Mouse (Mus musculus): ENCODE data around the gene Olfr110.
"Not testable (repeated sequence)": the region's sequence is repeated elsewhere in the genome, so short reads cannot be mapped to it uniquely, and the experiment has no call there.

Olfr110 gene

GRCm38 (mm10) chr17:37491930-37492518, at the start of gene Olfr110:
Gene Olfr110 (plus strand): TSS chr17:37492468.
- DNase-seq (ENCODE audit: low read depth, low spot score): no peak

GRCm38 (mm10) chr17:37445180-37445579, 47.1 kb upstream of the Olfr110 start, which contains the start of gene Olfr108:
Gene Olfr108 (plus strand): TSS chr17:37445480.
- DNase-seq (ENCODE audit: low read depth, low spot score): no peak

- no peak for DNase-seq (ENCODE audit: low read depth, low spot score)
Observed at GRCm38 (mm10) chr17:37458616-37459015, 33.7 kb upstream of the Olfr110 start, which contains the start of gene Olfr109. Gene Olfr109 (plus strand): TSS chr17:37458916.

- no peak for DNase-seq (ENCODE audit: low read depth, low spot score)
Observed at GRCm38 (mm10) chr17:37483452-37483851, 8.8 kb upstream of the Olfr110 start, which contains the start of gene H2-M2. Gene H2-M2 (minus strand): TSS chr17:37483552.

GRCm38 (mm10) chr17:37507730-37508129, 15.5 kb downstream of the Olfr110 start, which contains the start of gene Olfr111:
Gene Olfr111 (plus strand): TSS chr17:37508030.
- DNase-seq (ENCODE audit: low read depth, low spot score): no peak

GRCm38 (mm10) chr17:37524612-37525011, 32.3 kb downstream of the Olfr110 start:
- not testable (repeated sequence) for DNase-seq (ENCODE audit: low read depth, low spot score)

GRCm38 (mm10) chr17:37525427-37525826, 33.2 kb downstream of the Olfr110 start:
- DNase-seq (ENCODE audit: low read depth, low spot score): not testable (repeated sequence)

GRCm38 (mm10) chr17:37535173-37535572, 42.9 kb downstream of the Olfr110 start:
- peak; percentile 88 for DNase-seq (ENCODE audit: low read depth, low spot score)

GRCm38 (mm10) chr17:37538416-37538815, 46.1 kb downstream of the Olfr110 start:
- DNase-seq (ENCODE audit: low read depth, low spot score): not testable (repeated sequence)

- DNase-seq (ENCODE audit: low read depth, low spot score): no peak
Observed at GRCm38 (mm10) chr17:37541454-37542119, 49.3 kb downstream of the Olfr110 start.

GRCm38 (mm10) chr17:37543800-37544435, 51.6 kb downstream of the Olfr110 start:
- DNase-seq (ENCODE audit: low read depth, low spot score): no peak

Data from ES-CJ7 (cell line).